Comparison of ENCODE assay signal across 25 mouse cellular contexts in the genomic region with DNA sequence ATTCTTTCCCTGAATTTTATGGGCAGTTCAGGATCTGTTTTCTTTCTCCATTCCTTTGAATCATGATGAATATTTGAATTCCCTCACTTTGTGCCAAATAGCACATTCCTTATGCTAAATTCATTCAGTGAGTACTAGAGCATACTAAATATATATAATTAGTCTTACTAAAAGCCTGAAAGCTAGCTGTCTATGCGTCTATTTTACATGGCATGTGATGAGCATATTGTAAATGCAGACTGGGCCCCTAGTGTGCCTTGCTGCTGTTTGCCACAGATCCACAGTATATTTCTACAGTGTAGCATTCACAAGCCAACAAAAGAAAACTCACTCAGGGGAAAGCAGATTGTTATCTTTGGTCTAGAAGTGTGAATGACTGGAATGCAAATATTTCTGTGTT.
DNase-seq lines count a peak whose midpoint lies in the region; ATAC-seq and TF ChIP-seq lines count a peak whose summit lies in the region.
"Had no signal": no experiment of that assay in that cellular context is flagged by ENCODE, and none has a peak within 500 bp of the region (broad histone marks: within the 10 kb centered on the region; RNA-seq: fewer than 3 reads in every experiment).

No protein-coding gene starts in this region.

- H3K9me3 ChIP-seq in hindbrain, postnatal 0 days (ENCODE audit: low read length), result no peaks in the 10 kb centered on the region
- H3K9me3 ChIP-seq in hindbrain, embryonic 11.5 days (ENCODE audit: control insufficient read depth, low read length), result no peaks in the 10 kb centered on the region
- no peaks in the 10 kb centered on the region for H3K9me3 ChIP-seq in forebrain, embryonic 15.5 days
- no peaks in the 10 kb centered on the region for H3K9me3 ChIP-seq in heart, embryonic 10.5 days
- H3K9me3 ChIP-seq: hindbrain, embryonic 12.5 days; limb, embryonic 10.5 days; liver, embryonic 15.5 days; neural tube, embryonic 13.5 days had no signal

- no peak for TF ChIP-seq CTCF in hindbrain, postnatal 0 days (IDR thresholded peaks at IDR 0.05; ENCODE audit: low read depth)

- no peak overlapping the region for H3K4me3 ChIP-seq in hindbrain, postnatal 0 days (ENCODE audit: low read length)
- H3K4me3 ChIP-seq in hindbrain, embryonic 11.5 days (ENCODE audit: low read depth, low read length), result no peak overlapping the region
- H3K4me3 ChIP-seq in forebrain, embryonic 15.5 days, result no peak overlapping the region
- no peak overlapping the region for H3K4me3 ChIP-seq in heart, embryonic 10.5 days
- H3K4me3 ChIP-seq: erythroblast, embryonic 14.5 days; hindbrain, embryonic 12.5 days; limb, embryonic 10.5 days; liver, embryonic 15.5 days; neural tube, embryonic 13.5 days had no signal

- 26% methylated on average over 1 of the region's 1 CpGs for whole genome bisulfite sequencing in hindbrain, postnatal 0 days
- 77% methylated on average over 1 of the region's 1 CpGs for WGBS in hindbrain, embryonic 11.5 days
- 17% methylated on average over 1 of the region's 1 CpGs for WGBS in forebrain, embryonic 15.5 days
- 75% methylated on average over 1 of the region's 1 CpGs for whole genome bisulfite sequencing in heart, embryonic 10.5 days

- no peak overlapping the region for H3K4me2 ChIP-seq in hindbrain, postnatal 0 days (ENCODE audit: low read depth, low read length)
- no peak overlapping the region for H3K4me2 ChIP-seq in hindbrain, embryonic 11.5 days (replicated peaks; ENCODE audit: low read depth, low read length)
- no peak overlapping the region for H3K4me2 ChIP-seq in forebrain, embryonic 15.5 days (replicated peaks)
- H3K4me2 ChIP-seq: heart, embryonic 11.5 days; hindbrain, embryonic 12.5 days; liver, embryonic 15.5 days; neural tube, embryonic 13.5 days had no signal

- no peaks in the 10 kb centered on the region for H3K4me1 ChIP-seq in hindbrain, postnatal 0 days (ENCODE audit: insufficient read depth, low read length)
- H3K4me1 ChIP-seq in hindbrain, embryonic 11.5 days (replicated peaks; ENCODE audit: control insufficient read depth, insufficient read depth, low read length), result no peaks in the 10 kb centered on the region
- peaks cover 13% of the 10 kb centered on the region for H3K4me1 ChIP-seq in forebrain, embryonic 15.5 days
- H3K4me1 ChIP-seq in heart, embryonic 10.5 days, result peaks cover 19% of the 10 kb centered on the region; the same call in 1 of the 2 replicates
- H3K4me1 ChIP-seq: hindbrain, embryonic 12.5 days; limb, embryonic 10.5 days; liver, embryonic 15.5 days had no signal

- no peaks in the 10 kb centered on the region for H3K36me3 ChIP-seq in hindbrain, postnatal 0 days (ENCODE audit: insufficient read depth, low read length)
- no peaks in the 10 kb centered on the region for H3K36me3 ChIP-seq in hindbrain, embryonic 11.5 days (ENCODE audit: control insufficient read depth, insufficient read depth, low read length)
- H3K36me3 ChIP-seq in forebrain, embryonic 15.5 days, result no peaks in the 10 kb centered on the region
- H3K36me3 ChIP-seq in heart, embryonic 10.5 days, result no peaks in the 10 kb centered on the region
- H3K36me3 ChIP-seq: hindbrain, embryonic 12.5 days; limb, embryonic 10.5 days; liver, embryonic 15.5 days; neural tube, embryonic 13.5 days had no signal

- no peak overlapping the region for H3K9ac ChIP-seq in hindbrain, postnatal 0 days (replicated peaks; ENCODE audit: low read length)
- no peak overlapping the region for H3K9ac ChIP-seq in hindbrain, embryonic 11.5 days (ENCODE audit: low read depth, low read length)
- H3K9ac ChIP-seq in forebrain, embryonic 15.5 days (replicated peaks), result no peak overlapping the region
- H3K9ac ChIP-seq: hindbrain, embryonic 12.5 days; liver, embryonic 15.5 days; neural tube, embryonic 13.5 days had no signal

- ATAC-seq in hindbrain, postnatal 0 days, result no peak
- ATAC-seq in hindbrain, embryonic 11.5 days (ENCODE audit: low FRiP score), result no peak
- ATAC-seq in forebrain, embryonic 15.5 days (replicated peaks), result peak; percentile 93
- ATAC-seq: inflammation-experienced regulatory T-cells, adult 6 months had no signal

- H3K27ac ChIP-seq in hindbrain, postnatal 0 days, result no peak overlapping the region
- H3K27ac ChIP-seq in hindbrain, embryonic 11.5 days (ENCODE audit: low read depth, low read length), result no peak overlapping the region
- no peak overlapping the region for H3K27ac ChIP-seq in forebrain, embryonic 15.5 days (replicated peaks)
- no peak overlapping the region for H3K27ac ChIP-seq in heart, embryonic 10.5 days
- H3K27ac ChIP-seq: hindbrain, embryonic 12.5 days; limb, embryonic 10.5 days; liver, embryonic 15.5 days; macrophage; neural tube, embryonic 13.5 days had no signal

- no peaks in the 10 kb centered on the region for H3K27me3 ChIP-seq in hindbrain, postnatal 0 days (ENCODE audit: insufficient read depth, low read length)
- no peaks in the 10 kb centered on the region for H3K27me3 ChIP-seq in hindbrain, embryonic 11.5 days (ENCODE audit: control insufficient read depth, insufficient read depth, low read length)
- no peaks in the 10 kb centered on the region for H3K27me3 ChIP-seq in forebrain, embryonic 15.5 days
- no peaks in the 10 kb centered on the region for H3K27me3 ChIP-seq in heart, embryonic 10.5 days (ENCODE audit: insufficient read depth, poor library complexity, severe bottlenecking)
- H3K27me3 ChIP-seq: hindbrain, embryonic 12.5 days; liver, embryonic 15.5 days; neural tube, embryonic 13.5 days had no signal

- peak; percentile 2 for DNase-seq in hindbrain, postnatal 0 days (ENCODE audit: low spot score)
- no peak for DNase-seq in hindbrain, embryonic 11.5 days (ENCODE audit: low spot score)
- peak; percentile 52 for DNase-seq in Muller cell, postnatal 12 days (ENCODE audit: inconsistent ontology term)
- peak; percentile 23 for DNase-seq in NIH3T3 (ENCODE audit: low read depth)
- no peak for DNase-seq in right cerebral cortex, postnatal 36 days (ENCODE audit: low spot score in 2 of 2)
- DNase-seq in heart, embryonic 10.5 days (ENCODE audit: low spot score), result no peak
- DNase-seq: adrenal gland, postnatal 10 days; cerebellum, adult 11 months; cerebellum, adult 9-11 months; gastrocnemius, postnatal 10 days; kidney, adult 18-20 months; kidney, postnatal 10 days; liver; retina, postnatal 1 day; right cerebral cortex, postnatal 25 days; thymus, postnatal 25 days had no signal

Comparison
In these comparisons a context has a peak if more than half of its experiments do, and no peak if none do; other contexts are left out.
1. DNase-seq: peak in hindbrain, postnatal 0 days (single experiment), Muller cell, postnatal 12 days (single experiment) and NIH3T3 (single experiment); none in hindbrain, embryonic 11.5 days (single experiment), right cerebral cortex, postnatal 36 days (0 of 2) and heart, embryonic 10.5 days (single experiment).